Mouse (Mus musculus) embryonic facial prominence, embryonic 14.5 days (tissue): Measurements from ENCODE around the gene Mypn. TPM values are rescaled to one million over a fixed set of nuclear protein-coding genes. Genes with fewer than 3 reads are reported as not detected.

Experiments used
- ATAC-seq: fragments of 200-750 bp; cut with Nextera tagmentation; 2 replicates; pipeline ENCODE4 v1.8.0; 2017; ENCODE audit warnings: low read depth, moderate number of reproducible peaks, moderate TSS enrichment
- DNase-seq: peaks from one replicate; pipeline ENCODE4 v3.0.0-alpha.2; 2015; ENCODE audit warnings: low spot score
- H3K27ac ChIP-seq: fragments of 300-500 bp; sonication (generic); replicated peaks from 2 replicates; pipeline ENCODE4 v1.5.1; 2014; ENCODE audit warnings: low read depth, mild to moderate bottlenecking, low read length, moderate library complexity
- H3K27me3 ChIP-seq: fragments of 300-500 bp; sonication (generic); replicated peaks from 2 replicates; pipeline ENCODE4 v1.6.1; 2014; ENCODE audit warnings: low read length; ENCODE audit not compliant: control insufficient read depth, insufficient read depth
- H3K36me3 ChIP-seq: fragments of 300-500 bp; sonication (generic); 2 replicates; pipeline ENCODE4 v1.6.1; 2014; ENCODE audit warnings: low read length, mixed read lengths; ENCODE audit not compliant: control insufficient read depth, insufficient read depth
- H3K4me1 ChIP-seq: fragments of 300-500 bp; sonication (generic); 2 replicates; pipeline ENCODE4 v1.6.1; 2014; ENCODE audit warnings: antibody characterized with exemption, low read length; ENCODE audit not compliant: control insufficient read depth, insufficient read depth
- H3K4me2 ChIP-seq: fragments of 300-500 bp; sonication (generic); 2 replicates; pipeline ENCODE4 v1.6.1; 2014; ENCODE audit warnings: low read depth, mild to moderate bottlenecking, low read length, moderate library complexity, mixed read lengths
- H3K4me3 ChIP-seq: fragments of 300-500 bp; sonication (generic); 2 replicates; pipeline ENCODE4 v1.5.1; 2014; ENCODE audit warnings: low read depth, mild to moderate bottlenecking, low read length
- H3K9ac ChIP-seq: fragments of 300-500 bp; sonication (generic); 2 replicates; pipeline ENCODE4 v1.6.1; 2014; ENCODE audit warnings: low read depth, mild to moderate bottlenecking, low read length, moderate library complexity, mixed read lengths
- H3K9me3 ChIP-seq: fragments of 300-500 bp; sonication (generic); 2 replicates; pipeline ENCODE4 v1.6.1; 2016; ENCODE audit warnings: low read length; ENCODE audit not compliant: control insufficient read depth
- WGBS: fragments of 180-500 bp; shearing (Covaris S2); extraction: QIAGEN DNeasy Blood & Tissue Kit; methylation state at CpG from one replicate; pipeline ENCODE4 v1.1.7; 2014; 5-methylcytosine and 5-hydroxymethylcytosine counted together
- polyA plus RNA-seq: library from polyadenylated mRNA; unstranded; fragments of >200 nt; fragmentation: Nextera tagmentation; extraction: Ambion mirVana; gene quantifications from 2 replicates; pipeline ENCODE4 v1.2.1, GENCODE M21; 2014

Gene Mypn
- polyA plus RNA-seq, 1 experiment from 2014 or later = 11.2 TPM

DNA sequence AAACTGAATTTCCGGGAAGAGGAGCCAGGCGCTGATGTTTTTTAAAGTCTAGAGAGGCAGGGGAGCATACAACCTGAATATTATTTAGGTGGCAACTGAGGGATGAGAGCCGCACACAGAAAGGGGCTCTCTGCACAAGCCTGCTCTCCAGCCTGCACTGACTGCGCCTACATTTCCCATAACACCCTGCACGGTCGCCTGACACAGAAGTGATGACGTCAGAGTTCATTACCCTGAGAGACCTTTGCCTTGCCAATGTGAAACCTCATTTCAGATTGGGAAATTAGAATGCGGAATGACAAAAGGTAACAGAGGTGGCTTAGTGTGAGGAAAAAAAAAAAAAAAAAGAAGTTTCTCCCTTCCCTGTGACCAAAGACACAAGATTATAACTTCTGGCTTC, 81.2 kb downstream of the Mypn start:
- Histone ChIP-seq H3K36me3 (no peaks in the 10 kb centered on the region), H3K4me2 (no peak overlapping the region), H3K9ac (no peak overlapping the region), H3K4me3 (no peak overlapping the region), H3K4me1 (no peaks in the 10 kb centered on the region), H3K27ac (no peak overlapping the region), H3K9me3 (no peaks in the 10 kb centered on the region), H3K27me3 (no peaks in the 10 kb centered on the region)
- peak; percentile 51 for DNase-seq
- no peak for ATAC-seq
- 31% methylated on average over 8 of the region's 8 CpGs for WGBS

DNA sequence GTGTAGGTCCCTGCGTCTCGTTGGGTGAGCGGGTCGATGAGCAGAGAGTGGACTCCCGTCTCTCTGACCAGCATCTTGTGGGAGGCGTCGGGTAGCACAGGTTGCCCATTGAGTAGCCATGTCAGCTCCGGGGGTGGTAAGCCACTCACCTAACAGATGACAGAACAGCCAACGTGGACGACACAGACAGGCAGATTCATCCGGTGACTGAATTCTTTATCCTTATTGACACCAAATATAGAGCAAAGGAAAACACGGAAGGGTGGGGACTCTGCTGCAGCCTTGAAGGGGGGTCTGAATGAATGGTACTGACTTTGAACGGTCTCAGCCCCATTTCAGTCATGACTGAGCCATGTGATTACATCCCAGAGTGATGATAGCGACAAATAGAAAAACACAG, 81.8 kb downstream of the Mypn start:
- Histone ChIP-seq H3K4me2 (no peak overlapping the region), H3K27ac (no peak overlapping the region), H3K4me1 (no peaks in the 10 kb centered on the region), H3K9ac (no peak overlapping the region), H3K9me3 (no peaks in the 10 kb centered on the region), H3K4me3 (no peak overlapping the region), H3K36me3 (no peaks in the 10 kb centered on the region), H3K27me3 (no peaks in the 10 kb centered on the region)
- WGBS = 86% methylated on average over 14 of the region's 14 CpGs
- DNase-seq (no peak), ATAC-seq (no peak)

DNA sequence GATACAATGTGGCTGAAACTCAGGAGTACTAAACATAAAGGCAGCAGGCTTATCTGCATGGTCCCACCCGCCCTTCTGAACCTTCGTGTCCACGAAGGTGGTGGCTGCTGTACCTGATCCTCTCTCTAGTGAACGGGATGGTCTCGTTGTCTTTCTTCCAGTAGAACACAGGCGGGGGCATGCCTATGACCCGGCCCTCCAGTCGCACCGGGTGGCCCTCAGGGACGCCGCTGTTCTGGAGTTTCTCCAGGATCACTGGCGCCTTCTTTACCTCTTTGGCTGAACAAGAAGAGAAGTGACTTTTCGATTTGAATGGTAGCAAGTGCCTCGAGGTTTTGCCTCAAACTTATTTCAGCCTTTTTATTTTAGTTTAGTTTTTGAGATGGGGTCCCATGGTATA, 83.8 kb downstream of the Mypn start:
- DNase-seq (no peak), ATAC-seq (no peak)
- no peak overlapping the region for H3K4me2 ChIP-seq
- H3K27ac ChIP-seq = no peak overlapping the region
- H3K36me3 ChIP-seq = no peaks in the 10 kb centered on the region
- WGBS = 78% methylated on average over 14 of the region's 14 CpGs
- no peak overlapping the region for H3K9ac ChIP-seq
- H3K27me3 ChIP-seq = no peaks in the 10 kb centered on the region
- H3K4me1 ChIP-seq = no peaks in the 10 kb centered on the region
- no peaks in the 10 kb centered on the region for H3K9me3 ChIP-seq
- H3K4me3 ChIP-seq = no peak overlapping the region

DNA sequence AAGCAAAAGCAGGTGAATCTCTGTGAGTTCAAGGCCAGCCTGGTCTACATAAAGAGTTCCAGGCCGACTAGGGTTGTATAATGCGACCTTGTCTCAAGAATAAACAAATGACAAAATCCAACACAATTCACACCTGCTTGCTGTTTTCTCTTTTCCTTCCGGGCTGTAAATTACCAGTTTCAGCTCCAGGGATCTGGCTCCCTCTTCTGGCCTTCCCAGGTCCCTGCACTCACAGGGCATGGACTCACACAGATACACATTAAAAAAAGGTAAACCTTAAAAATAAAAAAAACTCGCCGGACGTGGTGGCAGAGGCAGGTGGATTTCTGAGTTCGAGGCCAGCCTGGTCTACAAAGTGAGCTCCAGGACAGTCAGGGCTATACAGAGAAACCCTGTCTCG, 86.2 kb downstream of the Mypn start:
- H3K27me3 ChIP-seq = no peaks in the 10 kb centered on the region
- no peak for DNase-seq
- no peak overlapping the region for H3K4me2 ChIP-seq
- H3K27ac ChIP-seq = no peak overlapping the region
- no peak for ATAC-seq
- H3K4me1 ChIP-seq = no peaks in the 10 kb centered on the region
- H3K4me3 ChIP-seq = no peak overlapping the region
- H3K9me3 ChIP-seq = no peaks in the 10 kb centered on the region
- no peaks in the 10 kb centered on the region for H3K36me3 ChIP-seq
- no peak overlapping the region for H3K9ac ChIP-seq
- 94% methylated on average over 8 of the region's 8 CpGs for WGBS

DNA sequence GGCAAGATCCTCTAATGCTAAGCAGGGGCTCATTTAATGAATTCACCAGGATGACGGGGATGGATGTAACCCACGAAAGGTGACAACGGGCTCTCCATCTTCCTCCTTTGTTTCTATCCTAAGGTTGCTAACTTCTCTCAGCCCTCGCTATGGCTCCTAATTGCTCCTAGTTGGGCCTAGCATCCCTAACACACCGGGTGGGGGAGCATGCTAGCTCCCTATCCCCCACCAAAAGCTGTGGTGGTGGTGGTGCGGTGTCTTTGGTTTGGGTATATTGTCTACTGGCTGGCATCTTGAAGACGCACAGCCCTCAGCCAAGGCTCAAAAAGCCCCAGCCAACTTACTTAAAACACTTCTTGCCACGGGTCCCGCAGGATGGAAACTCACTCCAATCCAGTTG, 87.4 kb downstream of the Mypn start:
- Histone ChIP-seq H3K27ac (no peak overlapping the region), H3K4me1 (no peaks in the 10 kb centered on the region), H3K27me3 (no peaks in the 10 kb centered on the region), H3K4me2 (no peak overlapping the region), H3K4me3 (no peak overlapping the region), H3K9me3 (no peaks in the 10 kb centered on the region), H3K9ac (no peak overlapping the region), H3K36me3 (no peaks in the 10 kb centered on the region)
- WGBS = 94% methylated on average over 9 of the region's 9 CpGs
- ATAC-seq (no peak), DNase-seq (no peak)

DNA sequence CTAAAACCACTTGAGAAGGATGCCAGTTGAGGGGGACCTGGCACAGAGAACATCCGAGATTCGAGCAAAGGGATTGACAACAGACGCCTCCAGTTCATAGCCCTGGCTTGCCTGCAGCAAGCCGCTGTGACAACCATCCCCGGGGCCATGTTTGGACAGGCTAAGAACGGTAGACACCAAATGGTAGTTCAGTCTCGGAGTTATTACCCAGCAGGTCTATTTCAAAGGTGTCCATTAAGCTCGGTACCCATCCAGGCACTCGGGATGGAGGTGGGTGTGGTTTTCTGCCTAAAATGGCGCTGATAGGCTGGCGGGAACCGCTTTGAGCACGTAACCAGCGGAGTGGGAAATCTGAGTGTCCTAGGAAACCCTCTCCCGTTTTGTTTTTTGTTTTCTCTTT, 87.9 kb downstream of the Mypn start:
- Histone ChIP-seq H3K4me2 (no peak overlapping the region), H3K4me3 (no peak overlapping the region), H3K27ac (no peak overlapping the region), H3K4me1 (no peaks in the 10 kb centered on the region), H3K9me3 (0 out of 2 replicates have a peak, but pooled peaks cover 3% of the 10 kb centered on the region), H3K9ac (no peak overlapping the region), H3K27me3 (no peaks in the 10 kb centered on the region), H3K36me3 (no peaks in the 10 kb centered on the region)
- ATAC-seq (no peak), DNase-seq (no peak)
- 87% methylated on average over 15 of the region's 15 CpGs for WGBS

DNA sequence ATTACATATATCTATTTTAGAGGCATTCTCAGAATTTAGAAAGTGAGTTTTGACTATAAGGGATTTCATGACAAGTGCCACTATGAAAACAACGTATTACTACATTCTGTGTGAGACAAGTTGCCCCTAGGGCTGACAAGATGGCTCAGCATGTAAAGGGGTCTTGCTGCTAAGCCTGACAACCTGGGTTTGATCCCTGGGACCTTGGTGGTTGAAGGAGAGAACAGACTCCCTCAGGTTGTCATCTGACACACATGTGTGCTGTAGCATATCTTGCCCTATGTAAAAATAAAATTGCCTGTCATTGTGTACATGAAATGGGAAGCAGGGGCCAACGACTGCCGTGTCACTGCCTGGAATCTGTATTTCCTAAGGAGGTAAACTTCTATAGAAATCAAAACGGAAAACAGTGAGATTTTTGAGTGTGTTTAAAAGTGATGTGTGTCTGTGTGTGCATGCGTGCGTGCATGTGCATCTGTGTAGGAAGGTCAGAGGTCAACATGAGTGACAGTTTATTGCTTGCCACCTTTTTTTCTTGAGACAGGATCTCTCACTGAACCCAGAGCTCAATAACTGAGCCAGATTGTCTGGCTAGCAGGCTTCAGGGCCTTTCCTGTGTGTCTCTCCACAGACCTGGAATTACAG, 89.9 kb downstream of the Mypn start:
- Histone ChIP-seq H3K9me3 (0 out of 2 replicates have a peak, but pooled peaks cover 3% of the 10 kb centered on the region), H3K4me1 (no peaks in the 10 kb centered on the region), H3K27me3 (no peaks in the 10 kb centered on the region), H3K9ac (no peak overlapping the region), H3K4me2 (no peak overlapping the region), H3K36me3 (no peaks in the 10 kb centered on the region), H3K27ac (no peak overlapping the region), H3K4me3 (no peak overlapping the region)
- WGBS = 79% methylated on average over 6 of the region's 6 CpGs
- ATAC-seq (no peak), DNase-seq (no peak)

DNA sequence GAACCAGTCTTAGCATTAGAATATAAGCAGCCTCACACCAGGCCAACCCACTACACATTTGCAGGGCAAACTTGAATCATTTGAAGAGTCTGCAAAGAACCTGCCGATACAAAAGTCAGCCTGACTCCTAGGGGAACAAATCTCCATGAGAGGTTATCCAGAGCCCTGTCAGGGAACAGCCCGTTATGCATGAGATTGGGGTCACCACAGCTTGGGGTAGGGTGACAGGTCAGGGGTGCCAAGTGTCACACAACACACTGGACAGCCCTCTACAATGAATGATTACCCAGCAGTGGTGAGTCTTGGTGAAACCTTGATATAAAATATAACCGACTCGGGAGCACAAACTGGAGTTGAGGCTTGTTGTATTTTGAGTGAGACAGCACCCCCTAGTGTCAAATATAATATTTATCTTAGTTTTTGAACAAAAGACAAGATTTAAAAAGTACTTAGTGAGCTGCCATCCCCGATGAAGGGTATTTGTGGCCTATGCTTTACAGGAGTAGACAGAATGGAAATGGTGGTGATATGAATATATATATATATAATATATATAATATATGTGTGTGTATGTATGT, 90.6 kb downstream of the Mypn start:
- Histone ChIP-seq H3K4me1 (no peaks in the 10 kb centered on the region), H3K4me2 (no peak overlapping the region), H3K4me3 (no peak overlapping the region), H3K27me3 (no peaks in the 10 kb centered on the region), H3K36me3 (no peaks in the 10 kb centered on the region), H3K27ac (no peak overlapping the region), H3K9me3 (0 out of 2 replicates have a peak, but pooled peaks cover 3% of the 10 kb centered on the region), H3K9ac (no peak overlapping the region)
- ATAC-seq (no peak), DNase-seq (peak; percentile 48)
- WGBS = 52% methylated on average over 5 of the region's 5 CpGs

DNA sequence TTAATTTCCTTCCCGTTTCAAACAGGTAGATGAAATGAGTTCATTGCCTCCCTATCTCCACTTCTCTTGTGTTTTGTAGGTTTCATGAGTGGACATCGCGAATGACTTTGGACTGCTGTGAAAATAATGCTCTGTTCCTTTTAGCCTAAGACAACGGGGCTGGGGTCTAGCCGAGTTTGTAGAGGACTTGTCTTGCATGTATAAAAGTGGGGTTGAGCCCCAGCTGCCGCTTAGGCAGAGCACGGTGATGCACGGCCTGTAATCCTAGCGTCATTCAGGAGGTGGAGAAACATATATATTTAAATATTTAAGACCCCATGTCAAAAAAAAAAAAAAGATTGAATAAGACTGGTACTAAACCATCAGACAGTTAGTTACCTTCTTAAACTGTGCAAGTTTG, 103.1 kb downstream of the Mypn start:
- WGBS = 13% methylated on average over 9 of the region's 9 CpGs
- Histone ChIP-seq H3K36me3 (no peaks in the 10 kb centered on the region), H3K27me3 (peaks cover 38% of the 10 kb centered on the region), H3K27ac (no peak overlapping the region), H3K9me3 (no peaks in the 10 kb centered on the region), H3K4me1 (no peaks in the 10 kb centered on the region), H3K4me3 (peak overlapping the region; percentile 59), H3K9ac (peak overlapping the region; percentile 72), H3K4me2 (peak overlapping the region; percentile 92)
- ATAC-seq (no peak), DNase-seq (no peak)
